Mouse (Mus musculus): ENCODE measurements around the gene Zswim4.

- TF ChIP-seq GATA1 (IDR thresholded peaks at IDR 0.05; ENCODE audit: low read length) (no peak), TAL1 (IDR thresholded peaks at IDR 0.05; ENCODE audit: low read length) (no peak)
Measured at GRCm38 (mm10) chr8:84213277-84213676, 23.6 kb downstream of the Zswim4 start.

All from erythroblast, embryonic 14.5 days (primary cell).